Mouse (Mus musculus): ENCODE data around the gene Zfp385c.
A peak's percentile ranks its signal among the peaks of the same experiment; 100 is the strongest.
"Not testable (repeated sequence)": the region's sequence is repeated elsewhere in the genome, so short reads cannot be mapped to it uniquely, and the experiment has no call there.

Gene Zfp385c

GRCm38 (mm10) chr11:100688443-100688842, 3.8 kb downstream of the Zfp385c start:
- no peak for DNase-seq (ENCODE audit: low spot score)

GRCm38 (mm10) chr11:100687265-100687664, 5.0 kb downstream of the Zfp385c start:
- no peak for DNase-seq (ENCODE audit: low spot score)

GRCm38 (mm10) chr11:100685371-100685770, 6.9 kb downstream of the Zfp385c start:
- no peak for DNase-seq (ENCODE audit: low spot score)

- DNase-seq (ENCODE audit: low spot score) = no peak
Observed at GRCm38 (mm10) chr11:100684084-100684483, 8.2 kb downstream of the Zfp385c start.

GRCm38 (mm10) chr11:100682526-100682925, 9.7 kb downstream of the Zfp385c start:
- DNase-seq (ENCODE audit: low spot score) = no peak

- no peak for DNase-seq (ENCODE audit: low spot score)
Observed at GRCm38 (mm10) chr11:100681826-100682225, 10.4 kb downstream of the Zfp385c start.

GRCm38 (mm10) chr11:100677810-100678209, 14.4 kb downstream of the Zfp385c start:
- DNase-seq (ENCODE audit: low spot score) = no peak

GRCm38 (mm10) chr11:100673169-100673568, 19.1 kb downstream of the Zfp385c start:
- DNase-seq (ENCODE audit: low spot score) = peak; percentile 21

- no peak for DNase-seq (ENCODE audit: low spot score)
Observed at GRCm38 (mm10) chr11:100671956-100672355, 20.3 kb downstream of the Zfp385c start.

GRCm38 (mm10) chr11:100671049-100671448, 21.2 kb downstream of the Zfp385c start:
- DNase-seq (ENCODE audit: low spot score) = no peak

- no peak for DNase-seq (ENCODE audit: low spot score)
Observed at GRCm38 (mm10) chr11:100659806-100660205, 32.4 kb downstream of the Zfp385c start.

GRCm38 (mm10) chr11:100656458-100656857, 35.8 kb downstream of the Zfp385c start:
- DNase-seq (ENCODE audit: low spot score) = no peak

GRCm38 (mm10) chr11:100655589-100655988, 36.7 kb downstream of the Zfp385c start:
- DNase-seq (ENCODE audit: low spot score) = not testable (repeated sequence)

- DNase-seq (ENCODE audit: low spot score) = no peak
Observed at GRCm38 (mm10) chr11:100651748-100652147, 40.5 kb downstream of the Zfp385c start.

- DNase-seq (ENCODE audit: low spot score) = no peak
Observed at GRCm38 (mm10) chr11:100651205-100651604, 41.0 kb downstream of the Zfp385c start.

- no peak for DNase-seq (ENCODE audit: low spot score)
Observed at GRCm38 (mm10) chr11:100648405-100648804, 43.9 kb downstream of the Zfp385c start.

GRCm38 (mm10) chr11:100646265-100646664, 46.0 kb downstream of the Zfp385c start:
- no peak for DNase-seq (ENCODE audit: low spot score)

- DNase-seq (ENCODE audit: low spot score) = no peak
Observed at GRCm38 (mm10) chr11:100643612-100644575, 48.4 kb downstream of the Zfp385c start.

GRCm38 (mm10) chr11:100640159-100640906, 51.9 kb downstream of the Zfp385c start:
- DNase-seq (ENCODE audit: low spot score) = no peak

GRCm38 (mm10) chr11:100634530-100634929, 57.7 kb downstream of the Zfp385c start:
- DNase-seq (ENCODE audit: low spot score) = no peak

- DNase-seq (ENCODE audit: low spot score) = no peak
Observed at GRCm38 (mm10) chr11:100628862-100629352, 63.3 kb downstream of the Zfp385c start.

- no peak for DNase-seq (ENCODE audit: low spot score)
Observed at GRCm38 (mm10) chr11:100628056-100628455, 64.2 kb downstream of the Zfp385c start.

Measured in ovary, adult 18-20 months (tissue).